Mouse (Mus musculus): Measurements from ENCODE around the gene Obscn.

The Obscn gene

DNA sequence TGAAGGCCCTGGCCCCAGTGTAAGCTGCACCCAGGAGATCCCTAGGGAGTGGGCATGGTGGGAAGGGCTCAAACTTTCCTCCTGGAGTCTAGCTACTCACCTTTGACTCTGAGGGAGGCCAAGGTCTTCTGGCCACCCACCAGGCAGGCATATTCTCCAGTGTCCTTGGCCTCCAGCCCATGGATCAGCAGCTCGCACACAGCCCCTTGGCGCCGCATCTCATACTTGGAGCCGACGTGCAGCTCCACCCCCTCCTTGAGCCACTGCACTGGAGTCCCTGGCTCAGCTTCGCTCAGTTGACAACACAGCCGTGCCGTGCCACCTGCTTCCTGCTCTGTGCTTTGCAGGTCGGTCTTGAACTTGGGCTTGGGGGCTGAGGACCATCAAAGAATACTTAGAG lies 85.2 kb downstream of the Obscn start:
- peak; percentile 37 for DNase-seq

DNA sequence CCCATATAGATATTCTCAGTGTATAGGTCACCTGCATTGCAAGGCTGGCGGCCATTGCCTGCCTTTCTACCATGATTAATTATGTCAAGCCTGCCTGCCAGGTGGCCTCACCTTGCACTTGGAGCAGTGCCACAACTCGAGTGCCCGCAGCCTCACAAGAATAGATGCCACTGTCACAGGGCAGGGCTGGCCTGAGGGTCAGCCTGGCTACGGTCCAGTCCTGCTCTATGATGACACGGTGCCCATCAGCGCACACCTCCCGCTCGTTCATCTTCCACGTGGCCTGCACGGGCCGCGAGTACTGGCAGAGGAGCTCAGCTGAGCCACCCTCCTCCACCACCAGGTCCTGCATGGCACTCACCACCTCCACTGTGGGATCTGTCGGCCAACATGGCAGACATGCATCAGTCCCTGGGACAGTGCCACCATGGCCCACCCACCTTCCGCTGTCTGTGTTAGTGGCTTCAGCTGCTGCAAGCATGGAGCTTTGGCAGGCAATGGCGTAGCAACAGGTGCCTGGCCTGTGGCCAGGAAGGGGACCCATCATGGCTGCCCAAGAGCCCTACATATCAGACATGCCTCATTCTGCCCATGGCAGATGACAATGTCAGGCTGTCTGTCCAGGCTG lies 91.4 kb downstream of the Obscn start:
- DNase-seq, result no peak

DNA sequence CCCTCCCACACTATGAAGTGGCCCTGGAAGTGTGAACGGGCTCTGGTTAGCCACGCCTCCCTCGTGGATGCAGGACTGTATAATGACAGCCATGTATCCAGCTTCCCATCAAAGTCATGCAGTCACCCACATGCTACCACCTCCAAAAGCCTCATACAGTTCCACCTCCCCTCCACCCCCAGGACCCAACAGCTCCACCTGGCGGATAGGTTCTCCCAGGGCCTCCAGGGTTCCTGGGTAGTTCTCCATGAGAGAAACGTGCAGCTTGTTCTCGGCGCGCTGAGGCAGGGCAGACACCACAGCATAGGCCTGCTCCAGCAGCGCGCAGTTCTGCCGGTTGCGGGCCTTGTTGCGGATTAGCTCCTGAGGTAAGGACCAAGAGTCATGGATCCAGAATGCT lies 107.2 kb downstream of the Obscn start:
- no peak for DNase-seq

DNA sequence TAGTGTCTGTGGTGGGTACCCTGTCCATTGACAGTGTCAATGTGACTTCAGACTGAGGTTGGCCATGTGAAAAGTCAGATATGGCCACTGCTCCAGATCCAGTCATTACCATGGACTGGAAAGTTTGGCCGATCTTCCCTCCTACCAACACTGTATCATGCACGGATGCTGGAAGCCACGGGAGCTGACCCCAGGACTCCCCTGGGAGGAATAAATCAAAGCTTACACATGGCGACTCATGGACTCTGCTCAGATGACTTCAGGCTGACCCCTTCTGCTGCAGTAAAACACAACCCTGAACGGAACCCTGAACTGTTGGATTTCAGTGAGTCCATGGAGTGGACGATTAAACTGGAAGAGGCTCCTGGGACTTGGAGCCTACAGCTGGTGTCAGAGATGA lies 109.8 kb downstream of the Obscn start:
- DNase-seq, result no peak

DNA sequence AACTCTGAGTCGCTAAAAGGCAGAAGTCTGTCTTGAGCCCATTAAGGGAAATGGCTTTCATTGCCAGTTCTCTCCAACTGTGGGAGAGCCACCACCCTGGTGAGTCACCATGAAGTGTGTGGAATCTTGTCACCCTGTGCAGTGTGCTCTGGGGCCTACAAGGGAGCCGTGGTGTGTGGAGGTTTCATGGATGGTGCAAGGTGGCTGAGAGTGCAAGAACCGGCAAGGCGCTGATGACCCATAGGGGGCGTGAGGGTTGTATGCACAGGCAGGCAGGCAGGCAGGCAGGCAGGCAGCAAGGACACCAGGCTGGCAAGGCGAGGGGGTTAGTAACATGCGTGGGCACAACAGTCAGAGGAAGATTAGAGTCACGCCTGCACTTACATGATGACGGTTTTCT lies 121.2 kb downstream of the Obscn start:
- DNase-seq, result peak; percentile 48

DNA sequence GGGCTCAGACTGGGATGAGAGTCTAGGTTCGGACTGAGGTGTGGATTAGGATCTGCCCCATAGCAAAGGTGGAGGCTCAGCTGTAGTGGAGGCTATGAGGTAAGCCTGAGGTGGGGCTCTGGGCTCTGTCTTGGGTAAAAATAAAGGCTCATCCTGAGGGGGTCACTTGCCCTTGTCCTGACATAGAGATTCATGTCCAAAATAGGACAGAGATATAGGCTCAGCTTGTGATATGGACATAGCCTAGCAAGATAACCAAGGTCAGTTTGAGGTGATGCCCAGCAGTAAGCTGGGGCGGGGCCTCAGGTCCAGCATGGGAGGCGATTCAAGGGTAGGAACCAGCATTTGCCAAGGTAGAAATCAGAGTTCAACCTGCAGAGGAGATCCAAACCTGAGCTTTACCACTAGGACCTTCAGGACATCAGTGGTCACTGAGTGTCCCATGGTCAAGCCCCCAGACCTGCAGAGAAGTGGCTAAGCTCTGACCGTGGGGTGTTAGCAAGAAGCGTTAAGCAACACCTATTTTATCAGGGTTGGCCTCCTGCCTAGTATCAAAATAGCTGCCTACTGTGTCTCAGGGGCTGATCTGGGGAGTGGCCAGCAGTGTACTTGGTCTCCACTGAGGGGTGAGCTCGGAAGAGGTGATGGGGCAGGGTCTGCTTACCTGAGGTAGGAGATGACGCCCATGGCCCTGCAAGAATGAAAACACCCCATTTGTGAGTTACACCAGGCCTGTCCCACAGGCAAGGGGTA lies 133.7 kb downstream of the Obscn start:
- no peak for DNase-seq

DNA sequence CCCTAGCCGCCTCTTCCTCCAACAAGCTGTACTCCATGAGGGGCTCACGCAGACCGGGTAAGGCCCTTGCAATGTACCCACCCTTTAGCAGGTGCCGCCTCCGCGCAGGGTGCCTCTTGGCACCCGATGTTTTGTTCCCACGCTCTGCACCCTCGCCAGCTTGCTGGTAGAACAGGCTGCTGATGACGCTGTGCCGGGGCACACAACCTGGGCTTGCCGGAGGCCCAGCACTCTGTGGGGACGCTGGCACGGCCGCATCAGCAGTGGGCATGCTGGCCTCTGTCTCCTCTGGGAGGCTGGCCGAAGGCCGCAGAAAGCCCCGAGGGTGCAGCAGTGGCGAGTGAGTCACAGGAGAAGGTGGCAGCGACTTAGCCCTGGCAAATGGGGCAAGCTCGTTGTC lies 135.6 kb downstream of the Obscn start:
- no peak for DNase-seq

DNA sequence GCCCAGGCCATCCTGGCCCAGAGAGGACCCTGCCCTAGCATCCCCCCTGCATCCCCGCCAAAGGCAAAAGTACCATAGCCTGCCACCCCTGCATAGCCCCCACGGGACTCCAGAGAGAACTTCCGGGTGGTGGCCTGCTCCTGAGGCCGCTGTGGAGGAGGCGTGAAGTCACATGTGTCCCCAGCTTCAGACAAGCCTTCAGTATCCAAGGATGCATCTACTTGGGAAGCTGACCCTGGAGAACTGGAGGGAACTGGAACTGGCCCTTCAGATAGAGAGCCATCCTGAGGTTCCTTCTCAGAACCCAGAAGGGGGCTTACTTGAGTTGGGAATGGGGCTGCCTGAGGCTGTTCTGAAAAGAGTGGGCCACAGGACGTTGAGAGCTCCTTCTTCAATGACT lies 136.4 kb downstream of the Obscn start:
- no peak for DNase-seq

DNA sequence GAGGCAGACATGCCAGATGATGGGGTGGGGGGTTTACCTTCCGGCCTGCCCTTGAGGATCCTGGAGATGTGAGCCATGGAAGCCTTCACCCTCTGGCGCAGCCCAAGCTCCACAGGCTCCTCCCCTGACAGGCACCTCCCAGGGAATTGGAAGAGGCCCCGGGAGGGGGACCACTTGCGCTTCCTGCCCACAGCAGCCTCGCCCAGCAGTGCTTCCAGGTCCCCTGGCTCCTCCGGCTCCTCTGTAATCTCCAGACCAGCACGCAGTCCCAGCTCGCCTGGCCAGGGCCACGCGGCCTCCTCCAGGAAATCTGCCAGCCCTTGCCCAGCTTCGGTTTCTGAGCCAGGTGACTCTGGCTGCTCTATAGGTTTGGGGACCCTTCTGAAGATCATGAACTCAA lies 137.0 kb downstream of the Obscn start:
- peak; percentile 55 for DNase-seq

DNA sequence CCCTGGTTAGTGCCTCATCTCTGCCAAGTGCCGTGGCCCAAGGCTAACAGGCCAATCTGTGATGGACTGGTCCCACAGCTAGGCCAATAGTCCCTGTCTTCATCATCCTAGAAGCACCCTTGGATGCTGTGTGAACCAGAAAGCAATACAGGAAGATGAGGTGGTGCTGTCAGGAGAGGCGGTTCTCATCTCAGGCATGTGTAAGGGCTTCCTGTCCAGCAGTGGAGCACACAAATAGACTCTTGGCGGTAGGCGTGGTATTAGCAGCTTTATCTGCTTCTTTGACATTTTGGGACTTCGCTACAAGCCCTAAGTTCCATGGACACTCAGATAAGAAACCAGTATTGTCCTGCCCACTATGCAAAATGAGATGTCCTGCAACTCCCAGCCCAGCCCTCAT lies 138.7 kb downstream of the Obscn start:
- no peak for DNase-seq

DNA sequence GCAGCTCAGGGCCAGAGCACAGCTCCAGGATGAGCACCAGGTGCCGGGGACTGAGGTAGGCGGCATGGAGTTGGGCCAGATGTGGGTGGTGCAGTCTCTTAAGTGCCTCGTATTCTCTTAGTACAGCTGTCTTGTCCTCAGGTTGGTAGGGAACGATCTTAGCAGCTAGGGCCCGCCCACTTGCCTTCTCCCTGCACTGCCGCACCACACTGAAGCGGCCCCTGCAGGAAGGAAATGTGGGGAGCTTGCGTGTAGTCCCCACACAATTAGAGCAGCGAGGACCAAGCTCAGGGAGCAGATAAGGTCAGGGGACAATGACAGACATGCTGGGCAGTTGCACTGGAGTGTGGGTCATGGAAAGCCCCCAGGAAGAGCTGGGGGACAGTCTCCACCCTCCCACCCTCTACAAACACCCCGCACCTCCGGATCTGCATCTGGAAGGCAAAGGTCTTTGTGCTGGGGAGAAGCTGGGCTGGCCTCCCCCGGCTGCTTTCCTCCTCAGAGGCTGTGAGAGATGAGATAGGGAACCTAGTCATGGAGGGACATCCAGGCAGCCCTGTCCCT lies 140.3 kb downstream of the Obscn start:
- DNase-seq, result peak; percentile 46

DNA sequence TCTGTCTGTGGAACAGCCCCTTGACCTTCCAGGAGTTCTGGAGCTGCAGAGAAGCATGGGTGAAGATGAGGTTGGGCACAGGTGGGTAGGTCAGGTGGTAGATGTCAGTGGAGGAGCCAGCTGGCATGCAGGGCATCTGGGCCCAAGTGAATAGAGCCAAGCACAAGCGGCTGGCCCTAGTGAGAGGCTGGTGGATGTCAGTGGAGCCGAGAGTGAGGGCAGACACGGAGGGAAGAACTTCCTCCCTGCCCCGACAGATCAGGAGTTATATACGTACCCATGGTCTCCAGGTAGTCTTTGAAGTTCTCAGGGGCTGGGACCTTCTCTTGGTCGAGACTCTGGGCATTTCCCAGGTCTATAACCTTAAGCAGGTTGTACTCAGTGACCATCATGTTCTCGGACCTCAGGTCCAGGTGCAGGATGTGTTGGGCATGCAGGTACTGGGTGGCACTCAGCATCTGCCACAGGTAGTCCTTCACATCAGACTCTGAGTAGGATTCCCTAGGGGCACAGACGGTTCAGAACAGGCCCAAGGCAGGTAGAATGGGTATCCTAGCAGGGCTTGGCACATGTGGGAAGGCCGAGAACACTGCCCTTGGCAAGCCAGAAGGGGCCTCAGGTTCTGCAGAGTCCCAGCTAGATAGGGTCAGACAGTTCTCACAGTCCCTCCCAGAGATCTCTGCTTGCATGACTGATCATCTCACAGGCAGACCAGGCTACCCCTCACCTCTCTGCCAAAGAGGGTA lies 141.0 kb downstream of the Obscn start:
- no peak for DNase-seq

DNA sequence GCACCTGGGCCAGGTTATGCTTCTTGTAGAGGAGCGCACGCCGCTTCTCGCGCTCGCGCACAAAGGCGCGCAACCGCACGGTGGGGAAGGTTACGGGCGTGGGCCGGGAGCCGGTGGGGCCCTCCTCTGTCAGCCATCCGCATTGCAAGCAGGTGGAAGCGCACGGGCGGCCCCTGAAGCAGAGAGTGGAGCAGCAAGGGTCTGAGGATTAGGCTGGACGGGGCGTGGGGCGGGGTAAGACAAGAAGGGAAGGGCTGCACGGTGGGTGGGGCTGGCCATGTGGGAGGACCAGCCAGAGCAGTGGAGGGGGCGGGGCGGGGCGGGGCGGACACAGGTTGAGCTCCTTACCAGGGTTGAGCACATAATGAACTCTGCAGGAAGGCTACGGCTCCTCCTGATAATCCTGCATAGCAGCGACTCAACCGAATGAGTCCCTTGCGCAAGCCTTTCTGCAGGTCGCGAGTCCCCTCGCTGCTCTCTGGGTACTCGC lies 141.8 kb downstream of the Obscn start:
- peak; percentile 69 for DNase-seq

DNA sequence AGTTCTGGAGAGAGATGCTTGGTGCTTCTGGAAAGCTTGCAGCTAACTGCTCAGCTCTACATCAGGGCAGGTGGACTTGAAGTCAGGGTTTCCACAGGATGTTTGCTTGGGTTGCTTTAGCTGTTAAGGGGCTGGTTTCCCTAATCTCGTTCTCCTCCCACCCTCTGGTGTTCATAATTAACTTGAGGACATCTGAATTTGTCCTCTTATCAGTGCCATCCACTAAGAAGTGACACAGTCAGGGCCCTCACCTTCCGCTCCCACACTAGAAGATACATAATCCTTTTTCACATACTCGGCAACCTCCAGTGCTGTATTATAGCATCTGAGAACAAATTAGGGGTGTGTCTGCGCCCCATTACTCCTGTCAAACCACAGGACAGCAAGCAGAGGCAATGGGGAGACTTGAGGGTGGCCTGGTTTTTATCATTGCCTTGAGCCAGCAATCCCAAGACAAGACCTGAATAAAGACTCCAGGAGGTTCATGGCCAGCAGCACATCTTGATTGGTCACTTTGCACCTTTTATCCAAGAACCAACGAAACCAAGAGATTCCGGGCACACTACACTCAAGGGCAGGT lies 143.0 kb downstream of the Obscn start:
- DNase-seq, result no peak

DNA sequence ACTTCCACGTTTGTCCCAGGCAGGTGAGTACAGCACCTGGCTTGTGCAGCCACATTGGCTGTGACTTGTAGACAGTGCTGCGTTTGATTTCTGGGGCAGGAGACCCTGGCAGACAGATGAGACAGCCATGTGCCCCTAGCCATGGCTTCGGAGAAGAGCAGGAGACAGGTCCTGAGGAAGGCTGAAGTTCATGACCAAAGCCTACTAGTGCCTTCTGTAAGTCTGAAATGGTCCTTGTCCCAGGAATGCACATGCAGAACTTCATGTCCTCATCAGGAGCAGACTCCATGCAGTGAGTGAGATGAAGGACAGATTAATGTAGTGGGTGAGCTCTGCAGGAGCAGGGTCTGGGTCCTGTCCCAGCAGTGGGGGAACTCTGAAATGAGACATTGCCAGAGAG lies 144.3 kb downstream of the Obscn start:
- no peak for DNase-seq

DNA sequence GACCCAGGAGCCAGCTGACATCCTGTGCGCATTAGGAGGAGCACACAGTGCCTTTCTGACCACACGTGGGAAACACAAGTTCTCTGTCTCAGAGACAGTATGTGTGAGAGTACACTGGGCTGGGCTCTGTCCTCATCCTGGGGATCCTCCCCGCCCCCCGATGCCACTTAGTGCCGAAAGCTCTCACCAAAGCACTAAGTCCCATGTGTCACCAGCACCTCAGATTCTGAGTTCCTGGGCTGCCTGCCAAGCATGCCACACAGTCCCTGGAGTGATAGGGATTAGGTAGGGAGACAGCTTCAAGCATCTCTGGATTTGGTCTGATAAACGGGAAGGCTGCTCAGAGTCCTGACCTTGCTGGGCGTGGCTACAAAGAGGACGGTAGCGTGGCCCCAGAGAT lies 145.4 kb downstream of the Obscn start:
- DNase-seq, result no peak

DNA sequence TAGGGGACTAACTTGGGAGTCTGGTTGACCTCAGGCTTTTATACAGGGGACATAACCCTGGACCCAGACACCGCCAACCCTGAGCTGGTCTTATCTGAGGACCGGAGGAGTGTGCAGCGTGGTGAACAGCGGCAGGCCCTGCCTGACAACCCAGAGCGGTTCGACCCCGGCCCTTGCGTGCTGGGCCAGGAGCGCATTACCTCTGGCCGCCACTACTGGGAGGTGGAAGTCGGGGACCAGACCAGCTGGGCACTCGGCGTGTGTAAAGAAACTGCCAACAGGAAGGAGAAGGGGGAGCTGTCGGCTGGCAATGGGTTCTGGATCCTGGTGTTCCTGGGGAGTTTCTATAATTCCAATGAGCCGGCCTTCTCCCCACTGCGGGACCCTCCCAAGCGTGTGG lies 146.1 kb downstream of the Obscn start:
- DNase-seq, result no peak

DNA sequence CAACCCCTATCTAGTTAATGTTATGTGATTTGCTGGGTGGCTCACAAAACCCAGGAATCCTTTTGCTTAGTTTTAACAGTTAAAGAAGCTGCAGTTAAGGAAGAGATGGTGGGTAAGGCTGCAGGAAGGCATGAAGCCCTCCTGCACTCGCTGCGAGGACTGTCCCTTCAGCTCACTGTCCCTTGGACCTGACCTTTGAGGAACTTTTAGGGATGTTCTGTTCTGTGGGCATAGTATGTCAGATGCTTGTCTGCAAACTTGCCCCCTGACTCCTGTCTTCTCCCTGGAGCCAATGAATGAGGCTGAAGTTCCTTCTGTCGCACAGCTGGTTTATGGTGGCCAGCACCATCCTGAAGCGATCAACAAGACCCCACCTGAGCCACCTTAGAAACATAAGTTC lies 147.0 kb downstream of the Obscn start:
- DNase-seq, result no peak

DNA sequence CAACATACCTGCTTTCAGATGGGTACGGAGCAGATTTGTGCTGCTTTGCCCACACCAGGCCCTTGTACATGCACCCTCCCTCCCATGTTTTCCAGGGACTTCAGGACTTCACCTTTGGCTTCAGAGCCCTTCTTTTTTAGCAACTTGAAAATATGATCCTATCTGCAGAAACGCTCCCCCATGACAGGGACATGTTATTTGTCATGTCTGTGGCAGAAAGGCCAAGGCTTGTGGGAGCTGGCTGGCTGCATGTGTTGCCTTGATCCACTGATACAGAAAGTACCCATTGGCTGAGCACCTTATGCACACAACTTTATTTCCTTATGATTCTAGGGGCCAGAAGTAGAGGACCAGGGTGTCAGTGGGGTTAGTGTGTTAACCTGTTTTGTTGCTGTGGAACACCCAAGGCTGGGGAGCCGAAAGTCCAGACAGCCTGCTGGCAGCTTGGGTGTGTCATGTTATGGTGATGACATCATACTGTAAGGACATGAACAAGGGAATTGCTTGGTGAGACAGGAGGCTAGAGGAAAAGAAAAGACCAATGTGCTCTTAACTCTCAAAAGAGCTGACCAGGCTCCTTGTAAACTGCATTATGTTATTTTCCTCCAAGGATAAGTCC lies 150.8 kb downstream of the Obscn start:
- no peak for DNase-seq

DNA sequence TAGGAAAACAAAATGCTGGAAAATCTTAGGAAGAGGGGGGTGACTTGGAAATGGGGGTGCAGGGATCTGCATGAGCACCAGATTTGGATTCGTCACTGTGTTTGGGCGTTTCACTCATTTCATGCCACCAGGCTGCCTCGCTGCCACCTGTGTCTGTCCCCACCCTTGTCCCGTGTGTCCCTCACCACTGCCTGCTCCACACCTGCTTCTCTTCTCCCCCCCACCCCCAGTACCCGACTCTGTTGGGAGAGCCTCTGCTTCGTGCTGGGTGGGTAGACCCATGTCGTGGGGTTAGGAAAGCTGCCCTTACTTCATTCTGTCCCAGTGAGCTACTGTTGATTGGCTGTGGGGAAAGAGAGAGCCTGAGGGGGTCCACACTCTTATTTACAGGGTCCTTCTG lies 151.5 kb downstream of the Obscn start:
- no peak for DNase-seq

DNA sequence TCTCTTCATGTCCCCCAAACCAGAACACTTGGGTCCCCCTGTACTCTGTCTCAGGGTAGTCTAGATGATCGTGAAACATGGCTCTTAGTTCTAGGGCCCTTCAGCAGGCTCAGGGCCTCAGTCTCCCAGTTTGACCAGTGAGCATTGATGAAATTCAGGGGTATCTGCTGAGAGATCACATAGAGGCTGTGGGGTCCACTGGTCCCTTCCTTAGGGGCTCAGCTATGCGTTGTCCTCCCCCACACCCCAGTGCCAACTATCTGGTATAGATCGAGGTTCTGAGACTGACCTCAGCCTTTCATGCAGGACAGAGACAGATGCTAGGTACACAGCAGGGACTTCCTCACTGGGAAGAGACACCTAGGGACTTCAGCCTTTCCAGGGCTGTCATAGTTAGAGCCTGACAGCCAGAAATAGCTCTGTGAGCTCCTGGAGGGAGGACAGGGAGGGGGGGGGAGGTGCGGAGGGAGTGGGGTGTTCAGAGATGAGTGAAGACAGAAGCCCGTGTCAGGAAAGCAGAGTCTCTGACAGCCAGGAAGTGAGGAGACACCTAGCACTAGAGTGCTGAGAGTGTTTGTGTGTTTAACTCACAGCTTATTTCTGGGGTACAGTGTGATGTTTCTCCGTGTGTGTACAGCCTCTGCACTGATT lies 152.4 kb downstream of the Obscn start:
- no peak for DNase-seq

DNA sequence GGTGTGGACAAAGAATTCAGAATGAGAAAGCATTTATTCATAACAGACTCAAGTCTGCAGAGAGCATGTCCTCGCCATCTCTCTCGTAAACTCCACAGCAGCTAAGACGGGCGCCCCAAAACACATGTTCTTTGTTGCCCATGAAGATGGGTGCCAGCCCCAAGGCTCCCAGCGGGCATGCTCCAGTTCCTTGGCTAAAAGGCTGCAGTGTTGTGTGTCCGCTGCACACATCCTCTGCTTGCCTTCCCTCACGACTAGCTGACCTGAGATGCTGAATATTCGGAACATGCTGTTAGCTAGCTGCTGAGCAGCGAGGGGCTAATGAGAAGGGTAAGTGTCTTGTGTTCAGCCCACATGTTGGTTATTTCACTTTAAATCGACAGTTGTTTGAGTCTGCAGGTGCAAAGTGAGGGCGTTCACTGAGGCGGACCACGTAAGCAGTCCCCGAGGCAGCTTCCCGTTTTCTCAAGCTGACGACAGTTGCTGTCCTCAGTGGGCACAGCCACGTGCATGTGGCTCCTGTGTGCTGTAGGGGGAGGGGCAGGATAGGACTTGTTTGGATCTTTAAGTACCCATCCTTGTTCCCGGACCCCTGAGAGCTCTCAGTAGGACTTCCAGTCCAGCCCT lies 153.6 kb downstream of the Obscn start:
- no peak for DNase-seq
